ENCODE assay signal across 9 mouse cellular contexts in the genomic region with DNA sequence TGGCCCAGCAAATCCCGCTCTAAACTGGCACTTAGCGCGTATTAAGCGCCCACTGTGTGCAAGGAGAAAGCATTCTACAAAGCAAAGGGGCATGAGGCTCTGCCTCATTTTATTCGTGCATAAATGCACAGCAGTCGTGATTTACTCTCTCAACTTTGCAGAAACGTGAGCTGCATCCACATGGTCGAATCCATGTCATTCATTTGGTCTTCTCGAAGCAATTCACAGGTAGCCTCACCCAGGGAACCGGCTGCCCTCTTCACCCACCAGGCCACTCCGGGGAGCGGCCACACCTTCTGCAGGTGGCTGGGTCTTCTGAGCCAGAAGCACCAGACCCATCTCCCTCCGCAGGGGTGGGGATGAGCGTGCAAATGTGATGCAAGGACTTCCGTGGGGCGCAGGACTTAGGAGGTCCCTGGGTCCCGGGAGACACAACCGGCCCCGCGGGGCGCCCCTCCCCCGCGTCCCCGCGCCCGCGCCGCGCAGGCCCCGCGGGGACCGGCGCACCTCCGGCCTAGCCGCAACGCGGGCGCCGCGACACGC. TPM values are rescaled to one million over a fixed set of nuclear protein-coding genes. Genes with fewer than 3 reads are reported as not detected.
DNase-seq lines count a peak whose midpoint lies in the region; ATAC-seq and TF ChIP-seq lines count a peak whose summit lies in the region.
"Had no signal": no experiment of that assay in that cellular context is flagged by ENCODE, and none has a peak within 500 bp of the region (broad histone marks: within the 10 kb centered on the region; RNA-seq: fewer than 3 reads in every experiment).

No protein-coding gene starts in this region.

- H3K4me1 ChIP-seq in brown adipose tissue, adult 24 weeks (ENCODE audit: control insufficient read depth, insufficient read depth, insufficient read length, low read length), result peaks cover 5% of the 10 kb centered on the region; the same call in 1 of the 2 replicates
- peaks cover 19% of the 10 kb centered on the region for H3K4me1 ChIP-seq in forebrain, embryonic 16.5 days (replicated peaks; ENCODE audit: control insufficient read depth, insufficient read depth, low read length)
- H3K4me1 ChIP-seq in kidney, embryonic 16.5 days (ENCODE audit: insufficient read depth, low read length), result 0 out of 2 replicates have a peak, but pooled peaks cover 4% of the 10 kb centered on the region
- no peaks in the 10 kb centered on the region for H3K4me1 ChIP-seq in lung, embryonic 14.5 days (ENCODE audit: insufficient read depth)

- intact Hi-C loops in gastrocnemius, postnatal 14 days (cut with DNase I; ENCODE audit: low total_unique reads), result no loop called here

- peak overlapping the region; percentile 91 for H3K4me2 ChIP-seq in forebrain, embryonic 16.5 days (ENCODE audit: low read length)
- peak overlapping the region; percentile 98 for H3K4me2 ChIP-seq in kidney, embryonic 16.5 days (replicated peaks; ENCODE audit: low read depth, low read length)
- peak overlapping the region; percentile 92 for H3K4me2 ChIP-seq in lung, embryonic 14.5 days

- TF ChIP-seq CTCF in lung, embryonic 14.5 days (IDR thresholded peaks at IDR 0.05; ENCODE audit: low read depth), result no peak

- H3K4me3 ChIP-seq in brown adipose tissue, adult 24 weeks (ENCODE audit: insufficient read depth, low read depth, low read length), result peak overlapping the region; percentile 64
- H3K4me3 ChIP-seq in forebrain, embryonic 16.5 days (replicated peaks; ENCODE audit: low read length), result peak overlapping the region; percentile 57
- H3K4me3 ChIP-seq in kidney, embryonic 16.5 days (ENCODE audit: low read length), result peak overlapping the region; percentile 85
- H3K4me3 ChIP-seq in lung, embryonic 14.5 days (ENCODE audit: low read depth, low read length), result peak overlapping the region; percentile 72
- H3K4me3 ChIP-seq: myocyte had no signal

- H3K9me3 ChIP-seq in forebrain, embryonic 16.5 days (ENCODE audit: control insufficient read depth, low read length), result no peaks in the 10 kb centered on the region
- H3K9me3 ChIP-seq in kidney, embryonic 16.5 days (ENCODE audit: low read length), result no peaks in the 10 kb centered on the region
- no peaks in the 10 kb centered on the region for H3K9me3 ChIP-seq in lung, embryonic 14.5 days (ENCODE audit: low read depth, low read length)

- DNase-seq in layer of hippocampus, adult 8-10 months (ENCODE audit: low spot score in 2 of 2), result peak; percentile 15 to 21
- DNase-seq in layer of hippocampus, adult 11-12 months (ENCODE audit: low spot score), result no peak
- DNase-seq in lung, embryonic 14.5 days, result no peak
- peak; percentile 9 for DNase-seq in retina, postnatal 7 days (ENCODE audit: low read depth, low spot score)
- no peak for DNase-seq in gastrocnemius, postnatal 14 days

- no peak overlapping the region for H3K27ac ChIP-seq in brown adipose tissue, adult 24 weeks (replicated peaks; ENCODE audit: low read depth, low read length)
- peak overlapping the region; percentile 68 for H3K27ac ChIP-seq in forebrain, embryonic 16.5 days (ENCODE audit: low read length)
- no peak overlapping the region for H3K27ac ChIP-seq in kidney, embryonic 16.5 days (ENCODE audit: low read length)
- H3K27ac ChIP-seq in lung, embryonic 14.5 days (ENCODE audit: low read depth), result no peak overlapping the region

- peak; percentile 22 for ATAC-seq in forebrain, embryonic 16.5 days
- no peak for ATAC-seq in kidney, embryonic 16.5 days (ENCODE audit: low FRiP score, low TSS enrichment)
- ATAC-seq in lung, embryonic 14.5 days (ENCODE audit: insufficient read depth), result peak; percentile 47; the same call in 1 of the 2 replicates

- H3K36me3 ChIP-seq in forebrain, embryonic 16.5 days (ENCODE audit: control insufficient read depth, insufficient read depth), result no peaks in the 10 kb centered on the region
- H3K36me3 ChIP-seq in kidney, embryonic 16.5 days (ENCODE audit: insufficient read depth, low read length), result no peaks in the 10 kb centered on the region
- H3K36me3 ChIP-seq in lung, embryonic 14.5 days (ENCODE audit: insufficient read depth), result no peaks in the 10 kb centered on the region

- H3K9ac ChIP-seq in forebrain, embryonic 16.5 days (replicated peaks; ENCODE audit: low read depth, low read length), result peak overlapping the region; percentile 84
- H3K9ac ChIP-seq in kidney, embryonic 16.5 days (replicated peaks; ENCODE audit: low read length), result peak overlapping the region; percentile 80
- H3K9ac ChIP-seq in lung, embryonic 14.5 days, result peak overlapping the region; percentile 66

- WGBS in forebrain, embryonic 16.5 days, result 3% methylated on average over 20 of the region's 41 CpGs
- 5% methylated on average over 36 of the region's 41 CpGs for WGBS in kidney, embryonic 16.5 days
- 4% methylated on average over 41 of the region's 41 CpGs for WGBS in lung, embryonic 14.5 days

- H3K27me3 ChIP-seq in forebrain, embryonic 16.5 days (replicated peaks; ENCODE audit: control insufficient read depth, insufficient read depth, low read length), result no peaks in the 10 kb centered on the region
- H3K27me3 ChIP-seq in kidney, embryonic 16.5 days (ENCODE audit: insufficient read depth, low read length), result peaks cover 27% of the 10 kb centered on the region
- peaks cover 24% of the 10 kb centered on the region for H3K27me3 ChIP-seq in lung, embryonic 14.5 days (ENCODE audit: insufficient read depth, low read length)

RNA-seq across cellular contexts. Expression of gene Jazf1, which starts 0.9 kb away (rescaled TPM):
- total RNA-seq in layer of hippocampus, adult 8-10 months (2022), result 10 to 100 TPM; 25.0 to 30.9 (median 28.5) TPM
- 6.6 and 8.9 TPM in 2 replicates for polyA plus RNA-seq in brown adipose tissue, adult 24 weeks (2012; ENCODE audit: insufficient read depth, insufficient read length, missing spikeins)
- polyA plus RNA-seq in forebrain, embryonic 16.5 days (2015; fragmentation: Nextera tagmentation; extraction: Ambion mirVana), result 37.0 and 37.9 TPM in 2 replicates
- polyA plus RNA-seq in kidney, embryonic 16.5 days (2015; fragmentation: Nextera tagmentation; extraction: Ambion mirVana), result 3.3 and 4.2 TPM in 2 replicates
- 3.9 TPM in 2 replicates for polyA plus RNA-seq in lung, embryonic 14.5 days (2014; fragmentation: Nextera tagmentation; extraction: Ambion mirVana)
- total RNA-seq in gastrocnemius, postnatal 14 days (2021), result 1 to 10 TPM; 2.2 to 2.5 TPM

Comparison
In these comparisons a context has a peak if more than half of its experiments do, and no peak if none do; other contexts are left out.
1. DNase-seq: peak in layer of hippocampus, adult 8-10 months (2 of 2) and retina, postnatal 7 days (single experiment); none in layer of hippocampus, adult 11-12 months (single experiment), lung, embryonic 14.5 days (single experiment) and gastrocnemius, postnatal 14 days (single experiment).
2. Peak in every context shown above with its lines, with median percentiles within 50 percentile points of each other: H3K4me3 ChIP-seq, H3K4me2 ChIP-seq and H3K9ac ChIP-seq.